Comparison of ENCODE assay signal across 13 mouse cellular contexts in genomic region chr6:100720882-100721721, GRCm38 (mm10). TPM values are rescaled to one million over a fixed set of nuclear protein-coding genes. Genes with fewer than 3 reads are reported as not detected.
DNase-seq lines count a peak whose midpoint lies in the region; ATAC-seq and TF ChIP-seq lines count a peak whose summit lies in the region.
"Had no signal": no experiment of that assay in that cellular context is flagged by ENCODE, and none has a peak within 500 bp of the region (broad histone marks: within the 10 kb centered on the region; RNA-seq: fewer than 3 reads in every experiment).

No protein-coding gene starts in this region.

- H3K27ac ChIP-seq in heart, embryonic 11.5 days (ENCODE audit: low read depth, low read length): no peak overlapping the region
- H3K27ac ChIP-seq: neural tube, embryonic 12.5 days had no signal

- H3K9ac ChIP-seq in heart, embryonic 11.5 days (ENCODE audit: low read depth, low read length): no peak overlapping the region
- H3K9ac ChIP-seq: neural tube, embryonic 12.5 days had no signal

- no peaks in the 10 kb centered on the region; the same call in 1 of the 2 replicates for H3K4me1 ChIP-seq in heart, embryonic 11.5 days (ENCODE audit: control insufficient read depth, insufficient read depth, low read length)
- H3K4me1 ChIP-seq: neural tube, embryonic 12.5 days had no signal

- H3K27me3 ChIP-seq in heart, embryonic 11.5 days (ENCODE audit: control insufficient read depth, insufficient read depth, low read length): peaks cover 4% of the 10 kb centered on the region; the same call in 1 of the 2 replicates
- H3K27me3 ChIP-seq: neural tube, embryonic 12.5 days had no signal

- TF ChIP-seq CTCF in brain, embryonic 14.5 days (IDR thresholded peaks at IDR 0.05; ENCODE audit: borderline replicate concordance, extremely low read depth, insufficient read depth, insufficient read length): no peak

- DNase-seq in heart, adult 18-20 months: no peak
- peak; percentile 37 to 49 for DNase-seq in left cerebral cortex, postnatal 14 days (ENCODE audit: low spot score in 2 of 2)
- no peak for DNase-seq in left cerebral cortex, postnatal 4 days
- peak; percentile 60 for DNase-seq in brain, embryonic 14.5 days (ENCODE audit: low read depth)
- DNase-seq in adrenal gland, postnatal 25 days: no peak
- DNase-seq in thymus, postnatal 25 days: no peak
- DNase-seq: gastrocnemius, postnatal 14 days; kidney, adult 2 months; lung, postnatal 4 days had no signal

- no peak overlapping the region for H3K4me3 ChIP-seq in heart, embryonic 11.5 days (ENCODE audit: low read depth, low read length)
- H3K4me3 ChIP-seq: neural tube, embryonic 12.5 days had no signal

- peak overlapping the region; percentile 37 for H3K4me2 ChIP-seq in heart, embryonic 11.5 days
- H3K4me2 ChIP-seq: neural tube, embryonic 12.5 days had no signal

- no peaks in the 10 kb centered on the region for H3K36me3 ChIP-seq in heart, embryonic 11.5 days (ENCODE audit: control insufficient read depth, insufficient read depth, low read length)
- H3K36me3 ChIP-seq: neural tube, embryonic 12.5 days had no signal

- no peaks in the 10 kb centered on the region for H3K9me3 ChIP-seq in heart, embryonic 11.5 days (replicated peaks; ENCODE audit: control insufficient read depth, low read length)
- H3K9me3 ChIP-seq: neural tube, embryonic 12.5 days had no signal

- 18% methylated on average over 17 of the region's 17 CpGs for WGBS in heart, embryonic 11.5 days (ENCODE audit: insufficient replicate concordance)

- TF ChIP-seq POLR2A in brain, embryonic 14.5 days (IDR thresholded peaks at IDR 0.05; ENCODE audit: borderline replicate concordance, extremely low read depth, insufficient read depth, insufficient read length, poor library complexity, severe bottlenecking): no peak

- no peak for ATAC-seq in heart, embryonic 11.5 days (replicated peaks; ENCODE audit: insufficient number of reproducible peaks, low FRiP score, low TSS enrichment)
- ATAC-seq in hematopoietic stem cell, adult 5-6 weeks (replicated peaks in 1 of 2; ENCODE audit: insufficient read depth in 1 of 2, low FRiP score in 2 of 2, low TSS enrichment in 1 of 2, low read depth in 1 of 2, poor library complexity in 2 of 2, severe bottlenecking in 2 of 2): peak; percentile 42 to 49; a peak in 1 of 4 replicates
- ATAC-seq: CD4-positive, CD25-positive, alpha-beta regulatory T cell, adult 4 months had no signal

- intact Hi-C loops in left cerebral cortex, postnatal 14 days (cut with DNase I): no loop called here
- intact Hi-C loops in left cerebral cortex, postnatal 4 days (cut with DNase I): no loop called here

RNA-seq across cellular contexts. Expression of gene Gxylt2, which starts 16.6 kb away (rescaled TPM):
- polyA plus RNA-seq in heart, embryonic 11.5 days (2014; fragmentation: Nextera tagmentation; extraction: Ambion mirVana): 0.93 and 1.1 TPM in 2 replicates
- total RNA-seq in heart, adult 18-20 months (2021): 1 to 10 TPM; 1.8 to 2.1 TPM
- 1 to 10 TPM; 1.8 to 1.9 TPM for total RNA-seq in left cerebral cortex, postnatal 14 days (2021)
- 1 to 10 TPM; 2.1 to 2.7 TPM for total RNA-seq in left cerebral cortex, postnatal 4 days (2021)
- 1.8 and 3.2 TPM in 2 replicates for polyA plus RNA-seq in brain, embryonic 14.5 days (2012; rRNA removed)
- not detected in 2 replicates for total RNA-seq in hematopoietic stem cell, adult 5-6 weeks (2017)
- total RNA-seq in adrenal gland, postnatal 25 days (2021): 0.48 and 0.73 TPM in 2 replicates

RNA-seq across cellular contexts. Expression of gene Shq1, which starts 50.1 kb away (rescaled TPM):
- polyA plus RNA-seq in heart, embryonic 11.5 days (2014; fragmentation: Nextera tagmentation; extraction: Ambion mirVana): 10.6 and 13.1 TPM in 2 replicates
- total RNA-seq in heart, adult 18-20 months (2021): 1 to 10 TPM; 3.3 to 4.5 TPM
- total RNA-seq in left cerebral cortex, postnatal 14 days (2021): 1 to 10 TPM; 5.3 to 7.0 TPM
- total RNA-seq in left cerebral cortex, postnatal 4 days (2021): 1 to 10 TPM; 7.8 to 9.5 TPM
- 6.0 and 8.7 TPM in 2 replicates for polyA plus RNA-seq in brain, embryonic 14.5 days (2012; rRNA removed)
- 18.8 and 22.2 TPM in 2 replicates for total RNA-seq in hematopoietic stem cell, adult 5-6 weeks (2017)
- total RNA-seq in adrenal gland, postnatal 25 days (2021): 8.7 and 9.1 TPM in 2 replicates

Comparison
In these comparisons a context has a peak if more than half of its experiments do, and no peak if none do; other contexts are left out.
1. DNase-seq: peak in left cerebral cortex, postnatal 14 days (2 of 2) and brain, embryonic 14.5 days (single experiment); none in heart, adult 18-20 months (0 of 2), left cerebral cortex, postnatal 4 days (single experiment), adrenal gland, postnatal 25 days (single experiment) and thymus, postnatal 25 days (single experiment).